Mouse (Mus musculus) ES-Bruce4 (cell line): ENCODE data around the gene Rabggta. TPM values are rescaled to one million over a fixed set of nuclear protein-coding genes. Genes with fewer than 3 reads are reported as not detected.

Experiments
- H3K27ac ChIP-seq: 2 replicates; pipeline ENCODE4 v1.5.1; 2012; ENCODE audit warnings: low read length, inconsistent platforms; ENCODE audit not compliant: insufficient read depth
- H3K27me3 ChIP-seq: 2 replicates; pipeline ENCODE4 v1.6.1; 2012; ENCODE audit warnings: mild to moderate bottlenecking, low read length, inconsistent platforms; ENCODE audit not compliant: control insufficient read depth, poor library complexity, insufficient read depth, severe bottlenecking
- H3K36me3 ChIP-seq: 2 replicates; pipeline ENCODE4 v1.6.1; 2012; ENCODE audit warnings: inconsistent platforms, mild to moderate bottlenecking, low read length, moderate library complexity; ENCODE audit not compliant: control insufficient read depth, poor library complexity, insufficient read depth, severe bottlenecking
- H3K4me1 ChIP-seq: one replicate; pipeline ENCODE4 v1.8.1; 2011; ENCODE audit warnings: low read length; ENCODE audit not compliant: control insufficient read depth, insufficient read depth
- H3K4me3 ChIP-seq: 2 replicates; pipeline ENCODE4 v1.5.1; 2011; ENCODE audit warnings: low read depth, mild to moderate bottlenecking, low read length
- H3K9ac ChIP-seq: 2 replicates; pipeline ENCODE4 v1.6.1; 2012; ENCODE audit warnings: low read depth, mild to moderate bottlenecking, inconsistent platforms; ENCODE audit not compliant: poor library complexity, severe bottlenecking
- H3K9me3 ChIP-seq: replicated peaks from 2 replicates; pipeline ENCODE4 v1.6.1; 2012; ENCODE audit warnings: mild to moderate bottlenecking, low read length, inconsistent platforms; ENCODE audit not compliant: control insufficient read depth, poor library complexity, insufficient read depth, severe bottlenecking
- CTCF ChIP-seq: IDR thresholded peaks from one replicate; pipeline ENCODE4 v1.8.1; 2011; ENCODE audit warnings: low read depth, low read length
- EP300 ChIP-seq: IDR thresholded peaks from 2 replicates; pipeline ENCODE4 v1.6.1; 2011; ENCODE audit warnings: low read depth, low read length; ENCODE audit not compliant: insufficient read depth
- POLR2A ChIP-seq: IDR thresholded peaks from one replicate; pipeline ENCODE4 v1.8.1; 2011; ENCODE audit warnings: low read length; ENCODE audit not compliant: insufficient read depth
- polyA plus RNA-seq: library from polyadenylated mRNA; stranded (reverse); fragments of >200 nt; gene quantifications from 2 replicates; pipeline ENCODE4 v1.2.4, GENCODE M21; 2011; ENCODE audit warnings: low read depth; ENCODE audit not compliant: missing spikeins, insufficient read depth, insufficient read length

Rabggta gene
- polyA plus RNA-seq, 1 experiment = 42.5 TPM

- H3K27me3 ChIP-seq = no peaks in the 10 kb centered on the region
- no peaks in the 10 kb centered on the region for H3K9me3 ChIP-seq
- no peak overlapping the region for H3K27ac ChIP-seq
- H3K9ac ChIP-seq = no peak overlapping the region
- no peaks in the 10 kb centered on the region for H3K4me1 ChIP-seq
- H3K36me3 ChIP-seq = peaks cover 3% of the 10 kb centered on the region; the same call in 1 of the 2 replicates
- no peak overlapping the region for H3K4me3 ChIP-seq
- TF ChIP-seq CTCF (no peak), EP300 (no peak)
These were observed 20.9 kb downstream of the Rabggta start for GRCm38 (mm10) chr14:55701131-55701530.

GRCm38 (mm10) chr14:55697226-55697625, 24.8 kb downstream of the Rabggta start:
- Histone ChIP-seq H3K4me3 (no peak overlapping the region), H3K9ac (no peak overlapping the region), H3K9me3 (peaks cover 2% of the 10 kb centered on the region; the same call in 1 of the 2 replicates), H3K36me3 (no peaks in the 10 kb centered on the region), H3K4me1 (no peaks in the 10 kb centered on the region), H3K27me3 (no peaks in the 10 kb centered on the region), H3K27ac (no peak overlapping the region)
- TF ChIP-seq EP300 (no peak), CTCF (no peak), POLR2A (no peak)

DNA sequence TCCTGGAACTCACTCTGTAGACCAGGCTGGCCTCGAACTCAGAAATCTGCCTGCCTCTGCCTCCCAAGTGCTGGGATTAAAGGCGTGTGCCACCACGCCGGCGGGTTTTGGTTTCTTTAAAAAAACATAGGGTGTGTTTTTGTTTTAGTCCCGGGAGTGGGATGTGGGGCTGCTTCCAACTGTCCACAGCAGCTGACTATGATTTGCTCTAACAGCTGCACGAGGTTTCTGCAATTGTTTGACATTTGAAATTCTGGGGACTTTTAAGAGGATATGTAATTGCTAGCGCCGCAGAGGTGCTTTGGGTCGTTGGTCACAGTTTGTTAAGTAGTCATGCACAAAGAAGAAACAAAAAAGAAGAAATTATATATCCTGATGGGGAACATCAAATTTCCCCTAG, 32.6 kb downstream of the Rabggta start:
- Histone ChIP-seq H3K36me3 (no peaks in the 10 kb centered on the region), H3K4me3 (no peak overlapping the region), H3K27ac (no peak overlapping the region), H3K9ac (no peak overlapping the region), H3K4me1 (no peaks in the 10 kb centered on the region), H3K9me3 (peaks cover 2% of the 10 kb centered on the region; the same call in 1 of the 2 replicates), H3K27me3 (no peaks in the 10 kb centered on the region)
- no peak for TF ChIP-seq POLR2A
- TF ChIP-seq EP300 = no peak

GRCm38 (mm10) chr14:55682118-55682493, 40.0 kb downstream of the Rabggta start:
- peak overlapping the region; percentile 54 for H3K9ac ChIP-seq
- H3K36me3 ChIP-seq = peaks cover 31% of the 10 kb centered on the region
- TF ChIP-seq POLR2A (no peak), CTCF (no peak), EP300 (no peak)
- H3K4me1 ChIP-seq = no peaks in the 10 kb centered on the region
- no peaks in the 10 kb centered on the region for H3K9me3 ChIP-seq
- peak overlapping the region; percentile 81 for H3K4me3 ChIP-seq
- H3K27ac ChIP-seq = no peak overlapping the region
- no peaks in the 10 kb centered on the region for H3K27me3 ChIP-seq

GRCm38 (mm10) chr14:55681160-55682117, 40.6 kb downstream of the Rabggta start, which contains the start of gene Tinf2:
Gene Tinf2, minus strand, starts transcription at chr14:55681820.
- Histone ChIP-seq H3K4me3 (peak within 1 kb of the TSS; percentile 81), H3K27ac (peak within 1 kb of the TSS; percentile 58), H3K27me3 (no peaks in the 10 kb centered on the region), H3K9ac (peak within 1 kb of the TSS; percentile 81), H3K9me3 (no peaks in the 10 kb centered on the region), H3K4me1 (no peaks in the 10 kb centered on the region), H3K36me3 (peaks cover 38% of the 10 kb centered on the region)
- peak; percentile 55 for TF ChIP-seq POLR2A
- peak; percentile 70 for TF ChIP-seq CTCF
- TF ChIP-seq EP300 = 0 out of 2 replicates have a peak, but pooled peaks have one; percentile 39

DNA sequence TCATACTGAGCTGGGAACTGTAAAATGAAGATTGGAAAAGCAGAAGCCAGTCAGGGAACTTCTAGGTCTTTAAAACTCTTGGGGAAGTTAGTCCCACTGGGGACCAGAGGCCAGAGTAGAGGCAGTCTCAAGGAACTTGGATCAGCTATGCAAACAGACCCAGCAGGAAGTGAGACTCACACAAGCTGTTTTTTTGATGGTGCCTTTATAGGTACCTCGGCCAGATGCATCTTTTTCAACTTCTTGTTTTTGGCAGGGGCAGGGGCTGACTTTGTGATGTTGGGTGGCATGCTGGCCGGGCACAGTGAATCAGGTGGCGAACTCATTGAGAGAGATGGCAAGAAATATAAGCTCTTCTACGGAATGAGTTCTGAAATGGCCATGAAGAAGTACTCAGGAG, 44.4 kb downstream of the Rabggta start:
- Histone ChIP-seq H3K27ac (no peak overlapping the region), H3K9ac (no peak overlapping the region), H3K27me3 (no peaks in the 10 kb centered on the region), H3K36me3 (peaks cover 46% of the 10 kb centered on the region), H3K9me3 (no peaks in the 10 kb centered on the region), H3K4me1 (no peaks in the 10 kb centered on the region), H3K4me3 (no peak overlapping the region)
- no peak for TF ChIP-seq POLR2A
- no peak for TF ChIP-seq CTCF
- no peak for TF ChIP-seq EP300
